Mouse (Mus musculus) brain, embryonic 14.5 days (tissue): Measurements from ENCODE around the gene Clstn3.

Source experiments
- CTCF ChIP-seq: fragments of 200-500 bp; IDR thresholded peaks from 2 replicates; pipeline ENCODE4 v1.5.1; 2012; ENCODE audit warnings: inconsistent platforms, mild to moderate bottlenecking, moderate library complexity, borderline replicate concordance; ENCODE audit not compliant: insufficient read depth, insufficient read length; ENCODE audit errors: extremely low read depth
- POLR2A ChIP-seq: fragments of 200-500 bp; IDR thresholded peaks from 2 replicates; pipeline ENCODE4 v1.6.1; 2012; ENCODE audit warnings: mild to moderate bottlenecking, inconsistent platforms, borderline replicate concordance; ENCODE audit not compliant: poor library complexity, insufficient read depth, insufficient read length, severe bottlenecking; ENCODE audit errors: extremely low read depth

- TF ChIP-seq POLR2A (no peak), CTCF (no peak)
These were observed 12.6 kb downstream of the Clstn3 start for GRCm38 (mm10) chr6:124451995-124452394.
